Mouse (Mus musculus) liver, embryonic 14.5 days (tissue): ENCODE measurements around the gene Prr14.

Experiments
- CTCF ChIP-seq: IDR thresholded peaks from 2 replicates; pipeline ENCODE4 v1.5.1; 2016; ENCODE audit warnings: antibody characterized with exemption, low read depth, control low read depth
- EP300 ChIP-seq: IDR thresholded peaks from 2 replicates; pipeline ENCODE4 v1.6.1; 2016; ENCODE audit warnings: antibody characterized with exemption, low read depth

GRCm38 (mm10) chr7:127519284-127519683 is 59.9 kb downstream of the Prr14 start, which contains the start of gene Gm42715:
- no peak for TF ChIP-seq CTCF
- no peak for TF ChIP-seq EP300
